Mouse (Mus musculus) lung, embryonic 14.5 days (tissue): ENCODE data around the gene Magi2. TPM values are rescaled to one million over a fixed set of nuclear protein-coding genes. Genes with fewer than 3 reads are reported as not detected.
A peak's percentile ranks its signal among the peaks of the same experiment; 100 is the strongest.

ENCODE experiments used
- ATAC-seq: fragments of 200-750 bp; cut with Nextera tagmentation; 2 replicates; pipeline ENCODE4 v1.8.0; 2017; ENCODE audit warnings: mild to moderate bottlenecking, moderate TSS enrichment, moderate library complexity; ENCODE audit not compliant: insufficient read depth
- DNase-seq: peaks from one replicate; pipeline ENCODE4 v3.0.0-alpha.2; 2015
- H3K27ac ChIP-seq: fragments of 300-500 bp; sonication (generic); 2 replicates; pipeline ENCODE4 v1.5.1; 2014; ENCODE audit warnings: low read depth, mild to moderate bottlenecking, moderate library complexity
- H3K27me3 ChIP-seq: fragments of 300-500 bp; sonication (generic); 2 replicates; pipeline ENCODE4 v1.6.1; 2014; ENCODE audit warnings: low read length, control low read depth; ENCODE audit not compliant: insufficient read depth
- H3K36me3 ChIP-seq: fragments of 300-500 bp; sonication (generic); 2 replicates; pipeline ENCODE4 v1.6.1; 2014; ENCODE audit warnings: control low read depth; ENCODE audit not compliant: insufficient read depth
- H3K4me1 ChIP-seq: fragments of 300-500 bp; sonication (generic); 2 replicates; pipeline ENCODE4 v1.6.1; 2014; ENCODE audit warnings: antibody characterized with exemption, control low read depth; ENCODE audit not compliant: insufficient read depth
- H3K4me2 ChIP-seq: fragments of 300-500 bp; sonication (generic); 2 replicates; pipeline ENCODE4 v1.6.1; 2014; ENCODE audit warnings: mild to moderate bottlenecking
- H3K4me3 ChIP-seq: fragments of 300-500 bp; sonication (generic); 2 replicates; pipeline ENCODE4 v1.5.1; 2014; ENCODE audit warnings: low read depth, low read length
- H3K9ac ChIP-seq: fragments of 300-500 bp; sonication (generic); 2 replicates; pipeline ENCODE4 v1.6.1; 2014
- H3K9me3 ChIP-seq: fragments of 300-500 bp; sonication (generic); 2 replicates; pipeline ENCODE4 v1.6.1; 2016; ENCODE audit warnings: low read depth, low read length, control low read depth
- CTCF ChIP-seq: IDR thresholded peaks from 2 replicates; pipeline ENCODE4 v1.5.1; 2016; ENCODE audit warnings: antibody characterized with exemption, low read depth
- WGBS: fragments of 180-500 bp; shearing (Covaris S2); extraction: QIAGEN DNeasy Blood & Tissue Kit; methylation state at CpG from one replicate; pipeline ENCODE4 v1.1.7; 2014; 5-methylcytosine and 5-hydroxymethylcytosine counted together
- polyA plus RNA-seq: library from polyadenylated mRNA; unstranded; fragments of >200 nt; fragmentation: Nextera tagmentation; extraction: Ambion mirVana; gene quantifications from 2 replicates; pipeline ENCODE4 v1.2.1, GENCODE M21; 2014

Magi2 gene
- polyA plus RNA-seq, 1 experiment from 2014 or later = 2.4 TPM

- H3K36me3 ChIP-seq = no peaks in the 10 kb centered on the region
These were observed 682.8 kb downstream of the Magi2 start for GRCm38 (mm10) chr5:19909664-19910063.

GRCm38 (mm10) chr5:19932102-19932501 is 705.3 kb downstream of the Magi2 start:
- H3K27ac ChIP-seq = no peak overlapping the region
- H3K27me3 ChIP-seq = no peaks in the 10 kb centered on the region
- DNase-seq (no peak), ATAC-seq (no peak)
- no peak overlapping the region for H3K4me2 ChIP-seq
- 80% methylated on average over 3 of the region's 3 CpGs for WGBS
- H3K9ac ChIP-seq = no peak overlapping the region
- H3K9me3 ChIP-seq = no peaks in the 10 kb centered on the region
- no peak for TF ChIP-seq CTCF
- H3K36me3 ChIP-seq = no peaks in the 10 kb centered on the region
- no peak overlapping the region for H3K4me3 ChIP-seq
- H3K4me1 ChIP-seq = no peaks in the 10 kb centered on the region

More at GRCm38 (mm10) chr5:19909664-19910063, 682.8 kb downstream of the Magi2 start:
- H3K4me2 ChIP-seq = peak overlapping the region; percentile 64
- ATAC-seq = no peak
- H3K9ac ChIP-seq = no peak overlapping the region
- WGBS = 55% methylated on average over 7 of the region's 7 CpGs
- no peak overlapping the region for H3K27ac ChIP-seq
- H3K27me3 ChIP-seq = peaks cover 9% of the 10 kb centered on the region; the same call in 1 of the 2 replicates
- H3K4me1 ChIP-seq = no peaks in the 10 kb centered on the region
- no peak for TF ChIP-seq CTCF
- DNase-seq = no peak
- H3K4me3 ChIP-seq = no peak overlapping the region
- no peaks in the 10 kb centered on the region for H3K9me3 ChIP-seq

- 66% methylated on average over 2 of the region's 2 CpGs for WGBS
- Histone ChIP-seq H3K9me3 (no peaks in the 10 kb centered on the region), H3K4me2 (no peak overlapping the region), H3K9ac (no peak overlapping the region), H3K27ac (no peak overlapping the region), H3K4me1 (no peaks in the 10 kb centered on the region), H3K36me3 (no peaks in the 10 kb centered on the region), H3K4me3 (no peak overlapping the region), H3K27me3 (no peaks in the 10 kb centered on the region)
- ATAC-seq (no peak), DNase-seq (no peak)
- no peak for TF ChIP-seq CTCF
These were observed 706.4 kb downstream of the Magi2 start for GRCm38 (mm10) chr5:19933190-19933589.

- Histone ChIP-seq H3K9me3 (no peaks in the 10 kb centered on the region), H3K27me3 (no peaks in the 10 kb centered on the region), H3K4me2 (no peak overlapping the region), H3K4me3 (no peak overlapping the region), H3K4me1 (no peaks in the 10 kb centered on the region), H3K27ac (no peak overlapping the region), H3K9ac (no peak overlapping the region), H3K36me3 (no peaks in the 10 kb centered on the region)
- 83% methylated on average over 2 of the region's 2 CpGs for WGBS
- DNase-seq = no peak
- no peak for ATAC-seq
- TF ChIP-seq CTCF = no peak
These were observed 724.3 kb downstream of the Magi2 start for GRCm38 (mm10) chr5:19951102-19951501.

- Histone ChIP-seq H3K4me1 (no peaks in the 10 kb centered on the region), H3K4me2 (no peak overlapping the region), H3K9ac (no peak overlapping the region), H3K36me3 (no peaks in the 10 kb centered on the region), H3K27me3 (no peaks in the 10 kb centered on the region), H3K27ac (no peak overlapping the region), H3K9me3 (no peaks in the 10 kb centered on the region), H3K4me3 (no peak overlapping the region)
- WGBS = 84% methylated on average over 1 of the region's 1 CpGs
- no peak for ATAC-seq
- DNase-seq = no peak
- no peak for TF ChIP-seq CTCF
These were observed 737.3 kb downstream of the Magi2 start for GRCm38 (mm10) chr5:19964113-19964512.

GRCm38 (mm10) chr5:19972736-19973135 is 745.9 kb downstream of the Magi2 start:
- Histone ChIP-seq H3K4me1 (no peaks in the 10 kb centered on the region), H3K27ac (no peak overlapping the region), H3K4me2 (no peak overlapping the region), H3K4me3 (no peak overlapping the region), H3K9ac (no peak overlapping the region), H3K36me3 (no peaks in the 10 kb centered on the region), H3K27me3 (no peaks in the 10 kb centered on the region), H3K9me3 (no peaks in the 10 kb centered on the region)
- ATAC-seq = no peak
- DNase-seq = no peak
- 78% methylated on average over 2 of the region's 2 CpGs for WGBS
- TF ChIP-seq CTCF = no peak

GRCm38 (mm10) chr5:19973852-19974251 is 747.0 kb downstream of the Magi2 start:
- Histone ChIP-seq H3K27ac (no peak overlapping the region), H3K36me3 (no peaks in the 10 kb centered on the region), H3K4me2 (no peak overlapping the region), H3K27me3 (no peaks in the 10 kb centered on the region), H3K4me1 (no peaks in the 10 kb centered on the region), H3K9ac (no peak overlapping the region), H3K4me3 (no peak overlapping the region), H3K9me3 (no peaks in the 10 kb centered on the region)
- ATAC-seq (no peak), DNase-seq (no peak)
- 76% methylated on average over 3 of the region's 3 CpGs for WGBS
- no peak for TF ChIP-seq CTCF

GRCm38 (mm10) chr5:19981518-19981917 is 754.7 kb downstream of the Magi2 start:
- 87% methylated on average over 6 of the region's 6 CpGs for WGBS
- Histone ChIP-seq H3K27me3 (no peaks in the 10 kb centered on the region), H3K9me3 (no peaks in the 10 kb centered on the region), H3K27ac (no peak overlapping the region), H3K4me2 (no peak overlapping the region), H3K4me1 (no peaks in the 10 kb centered on the region), H3K4me3 (no peak overlapping the region), H3K36me3 (no peaks in the 10 kb centered on the region), H3K9ac (no peak overlapping the region)
- no peak for DNase-seq
- no peak for TF ChIP-seq CTCF
- no peak for ATAC-seq
